Mouse (Mus musculus) liver, postnatal 0 days (tissue): Measurements from ENCODE around the gene Fam227b. TPM values are rescaled to one million over a fixed set of nuclear protein-coding genes. Genes with fewer than 3 reads are reported as not detected.

Experiments used
- ATAC-seq: fragments of 200-750 bp; cut with Nextera tagmentation; 2 replicates; pipeline ENCODE4 v1.8.0; 2017; ENCODE audit warnings: mild to moderate bottlenecking, moderate library complexity
- DNase-seq: peaks from one replicate; pipeline ENCODE4 v3.0.0-alpha.2; 2016
- H3K27ac ChIP-seq: fragments of 300-500 bp; sonication (generic); 2 replicates; pipeline ENCODE4 v1.5.1; 2014; ENCODE audit warnings: antibody characterized with exemption, moderate library complexity, mild to moderate bottlenecking, low read depth
- H3K27me3 ChIP-seq: fragments of 300-500 bp; sonication (generic); 2 replicates; pipeline ENCODE4 v1.6.1; 2014; ENCODE audit warnings: low read length, control low read depth, mixed read lengths; ENCODE audit not compliant: insufficient read depth
- H3K36me3 ChIP-seq: fragments of 300-500 bp; sonication (generic); replicated peaks from 2 replicates; pipeline ENCODE4 v1.6.1; 2014; ENCODE audit warnings: mild to moderate bottlenecking, control low read depth, low read length, moderate library complexity, mixed read lengths; ENCODE audit not compliant: insufficient read depth
- H3K4me1 ChIP-seq: fragments of 300-500 bp; sonication (generic); 2 replicates; pipeline ENCODE4 v1.6.1; 2014; ENCODE audit warnings: antibody characterized with exemption, mild to moderate bottlenecking, control low read depth; ENCODE audit not compliant: insufficient read depth
- H3K4me2 ChIP-seq: fragments of 300-500 bp; sonication (generic); 2 replicates; pipeline ENCODE4 v1.6.1; 2014; ENCODE audit warnings: low read depth, mild to moderate bottlenecking, low read length, moderate library complexity, mixed read lengths
- H3K4me3 ChIP-seq: fragments of 300-500 bp; sonication (generic); 2 replicates; pipeline ENCODE4 v1.5.1; 2014; ENCODE audit warnings: low read depth, low read length
- H3K9ac ChIP-seq: fragments of 300-500 bp; sonication (generic); replicated peaks from 2 replicates; pipeline ENCODE4 v1.6.1; 2014; ENCODE audit warnings: mild to moderate bottlenecking, moderate library complexity
- H3K9me3 ChIP-seq: fragments of 300-500 bp; sonication (generic); 2 replicates; pipeline ENCODE4 v1.6.1; 2016; ENCODE audit warnings: mild to moderate bottlenecking, control low read depth, low read length, mixed read lengths
- CTCF ChIP-seq: sonication (generic); IDR thresholded peaks from 2 replicates; pipeline ENCODE4 v1.5.1; 2016; ENCODE audit warnings: antibody characterized with exemption, low read depth
- EP300 ChIP-seq: IDR thresholded peaks from 2 replicates; pipeline ENCODE4 v1.6.1; 2016; ENCODE audit warnings: antibody characterized with exemption, low read depth, mild to moderate bottlenecking
- WGBS: fragments of 180-500 bp; shearing (Covaris S2); extraction: QIAGEN DNeasy Blood & Tissue Kit; methylation state at CpG from one replicate; pipeline ENCODE4 v1.1.7; 2014; ENCODE audit not compliant: insufficient replicate concordance; 5-methylcytosine and 5-hydroxymethylcytosine counted together
- polyA plus RNA-seq: library from polyadenylated mRNA; unstranded; fragments of >200 nt; fragmentation: Nextera tagmentation; extraction: Ambion mirVana; gene quantifications from 2 replicates; pipeline ENCODE4 v1.2.1, GENCODE M21; 2015

Gene Fam227b
- polyA plus RNA-seq, 1 experiment from 2014 or later: not detected

- Histone ChIP-seq H3K36me3 (no peaks in the 10 kb centered on the region), H3K27me3 (no peaks in the 10 kb centered on the region), H3K4me1 (no peaks in the 10 kb centered on the region), H3K4me2 (no peak overlapping the region), H3K4me3 (no peak overlapping the region), H3K9me3 (no peaks in the 10 kb centered on the region), H3K27ac (no peak overlapping the region), H3K9ac (no peak overlapping the region)
- ATAC-seq: no peak
- DNase-seq: no peak
- 82% methylated on average over 6 of the region's 6 CpGs for WGBS
- no peak for TF ChIP-seq CTCF
- TF ChIP-seq EP300: no peak
These were observed 212.7 kb downstream of the Fam227b start for GRCm38 (mm10) chr2:125938993-125939642.

- TF ChIP-seq CTCF (peak; percentile 35), EP300 (no peak)
- 63% methylated on average over 5 of the region's 5 CpGs for WGBS
- no peak for ATAC-seq
These were observed 215.4 kb downstream of the Fam227b start for GRCm38 (mm10) chr2:125936396-125936795.

GRCm38 (mm10) chr2:125933977-125934376 lies 217.8 kb downstream of the Fam227b start:
- DNase-seq (no peak), ATAC-seq (no peak)
- Histone ChIP-seq H3K4me1 (no peaks in the 10 kb centered on the region), H3K4me3 (no peak overlapping the region), H3K36me3 (0 out of 2 replicates have a peak, but pooled peaks cover 4% of the 10 kb centered on the region), H3K27ac (no peak overlapping the region), H3K4me2 (no peak overlapping the region), H3K27me3 (no peaks in the 10 kb centered on the region), H3K9me3 (no peaks in the 10 kb centered on the region), H3K9ac (no peak overlapping the region)
- TF ChIP-seq EP300 (no peak), CTCF (no peak)
- 71% methylated on average over 3 of the region's 3 CpGs for WGBS

More at GRCm38 (mm10) chr2:125936396-125936795, 215.4 kb downstream of the Fam227b start:
- no peaks in the 10 kb centered on the region for H3K9me3 ChIP-seq
- no peak for DNase-seq
- 0 out of 2 replicates have a peak, but pooled peaks cover 2% of the 10 kb centered on the region for H3K36me3 ChIP-seq
- no peaks in the 10 kb centered on the region for H3K4me1 ChIP-seq
- no peak overlapping the region for H3K4me2 ChIP-seq
- no peak overlapping the region for H3K9ac ChIP-seq
- no peaks in the 10 kb centered on the region for H3K27me3 ChIP-seq
- H3K27ac ChIP-seq: no peak overlapping the region
- H3K4me3 ChIP-seq: no peak overlapping the region

Other genes starting within 250 kb of the Fam227b start
- gene Fgf7, start 117.3 kb downstream of the Fam227b start, polyA plus RNA-seq: 0.06 TPM in 1 of 2 replicates, not detected in the other
- gene Dtwd1, start 137 bp upstream of the Fam227b start, polyA plus RNA-seq: 16.7 and 16.9 TPM in 2 replicates
- gene Gm17555, start 63.1 kb upstream of the Fam227b start, polyA plus RNA-seq: not detected in 2 replicates